Mouse (Mus musculus): ENCODE data around the gene Traf5. TPM values are rescaled to one million over a fixed set of nuclear protein-coding genes. Genes with fewer than 3 reads are reported as not detected.

The Traf5 gene
- polyA plus RNA-seq, 1 experiment from 2014 or later, result 4.4 TPM

- Histone ChIP-seq H3K4me2 (ENCODE audit: low read depth, low read length, severe bottlenecking) (no peak overlapping the region), H3K4me3 (ENCODE audit: low read depth, low read length) (no peak overlapping the region), H3K27me3 (ENCODE audit: control insufficient read depth, insufficient read depth, low read length) (no peaks in the 10 kb centered on the region), H3K9ac (ENCODE audit: low read length) (no peak overlapping the region), H3K36me3 (ENCODE audit: control insufficient read depth, insufficient read depth, low read length) (no peaks in the 10 kb centered on the region), H3K4me1 (replicated peaks; ENCODE audit: control insufficient read depth, insufficient read depth, low read length) (no peaks in the 10 kb centered on the region), H3K9me3 (ENCODE audit: control insufficient read depth, low read length) (no peaks in the 10 kb centered on the region), H3K27ac (ENCODE audit: low read depth, low read length) (no peak overlapping the region)
- WGBS, result 83% methylated on average over 8 of the region's 8 CpGs
- DNase-seq (ENCODE audit: low spot score), result peak; percentile 37
- no peak for ATAC-seq (replicated peaks; ENCODE audit: low FRiP score)
Observed at GRCm38 (mm10) chr1:191986674-191987480, 105.5 kb downstream of the Traf5 start.

- Histone ChIP-seq H3K27ac (ENCODE audit: low read depth, low read length) (no peak overlapping the region), H3K36me3 (ENCODE audit: control insufficient read depth, insufficient read depth, low read length) (no peaks in the 10 kb centered on the region), H3K9me3 (ENCODE audit: control insufficient read depth, low read length) (no peaks in the 10 kb centered on the region), H3K27me3 (ENCODE audit: control insufficient read depth, insufficient read depth, low read length) (no peaks in the 10 kb centered on the region), H3K9ac (ENCODE audit: low read length) (no peak overlapping the region), H3K4me2 (ENCODE audit: low read depth, low read length, severe bottlenecking) (no peak overlapping the region), H3K4me3 (ENCODE audit: low read depth, low read length) (no peak overlapping the region), H3K4me1 (replicated peaks; ENCODE audit: control insufficient read depth, insufficient read depth, low read length) (no peaks in the 10 kb centered on the region; the same call in 1 of the 2 replicates)
- 49% methylated on average over 6 of the region's 6 CpGs for WGBS
- DNase-seq (ENCODE audit: low spot score) (peak; percentile 56), ATAC-seq (replicated peaks; ENCODE audit: low FRiP score) (peak; percentile 55; the same call in 1 of the 2 replicates)
Observed at GRCm38 (mm10) chr1:191981426-191982102, 110.8 kb downstream of the Traf5 start.

GRCm38 (mm10) chr1:191977187-191977586, 115.2 kb downstream of the Traf5 start, which contains the start of gene Rd3:
TSS of gene Rd3 (plus strand) at chr1:191977370.
- peak; percentile 85 for ATAC-seq (replicated peaks; ENCODE audit: low FRiP score)

GRCm38 (mm10) chr1:191974509-191975405, 117.6 kb downstream of the Traf5 start:
- Histone ChIP-seq H3K4me1 (replicated peaks; ENCODE audit: control insufficient read depth, insufficient read depth, low read length) (no peaks in the 10 kb centered on the region; the same call in 1 of the 2 replicates), H3K36me3 (ENCODE audit: control insufficient read depth, insufficient read depth, low read length) (no peaks in the 10 kb centered on the region), H3K27ac (ENCODE audit: low read depth, low read length) (no peak overlapping the region), H3K9ac (ENCODE audit: low read length) (no peak overlapping the region), H3K27me3 (ENCODE audit: control insufficient read depth, insufficient read depth, low read length) (no peaks in the 10 kb centered on the region), H3K4me3 (ENCODE audit: low read depth, low read length) (no peak overlapping the region), H3K9me3 (ENCODE audit: control insufficient read depth, low read length) (no peaks in the 10 kb centered on the region), H3K4me2 (ENCODE audit: low read depth, low read length, severe bottlenecking) (no peak overlapping the region)
- WGBS, result 83% methylated on average over 13 of the region's 13 CpGs
- peak; percentile 37 for DNase-seq (ENCODE audit: low spot score)
- no peak for ATAC-seq (replicated peaks; ENCODE audit: low FRiP score)

More at GRCm38 (mm10) chr1:191977187-191977586, 115.2 kb downstream of the Traf5 start, which contains the start of gene Rd3:
- Histone ChIP-seq H3K36me3 (ENCODE audit: control insufficient read depth, insufficient read depth, low read length) (no peaks in the 10 kb centered on the region), H3K4me1 (replicated peaks; ENCODE audit: control insufficient read depth, insufficient read depth, low read length) (no peaks in the 10 kb centered on the region; the same call in 1 of the 2 replicates), H3K4me3 (ENCODE audit: low read depth, low read length) (no peak within 1 kb of the TSS), H3K4me2 (ENCODE audit: low read depth, low read length, severe bottlenecking) (no peak within 1 kb of the TSS), H3K9ac (ENCODE audit: low read length) (no peak within 1 kb of the TSS), H3K27me3 (ENCODE audit: control insufficient read depth, insufficient read depth, low read length) (no peaks in the 10 kb centered on the region), H3K9me3 (ENCODE audit: control insufficient read depth, low read length) (no peaks in the 10 kb centered on the region), H3K27ac (ENCODE audit: low read depth, low read length) (no peak within 1 kb of the TSS)
- peak; percentile 71 for DNase-seq (ENCODE audit: low spot score)
- 39% methylated on average over 5 of the region's 5 CpGs for WGBS

GRCm38 (mm10) chr1:191969939-191970338, 122.4 kb downstream of the Traf5 start:
- Histone ChIP-seq H3K4me3 (ENCODE audit: low read depth, low read length) (no peak overlapping the region), H3K4me1 (replicated peaks; ENCODE audit: control insufficient read depth, insufficient read depth, low read length) (no peaks in the 10 kb centered on the region), H3K27me3 (ENCODE audit: control insufficient read depth, insufficient read depth, low read length) (no peaks in the 10 kb centered on the region), H3K9me3 (ENCODE audit: control insufficient read depth, low read length) (no peaks in the 10 kb centered on the region), H3K4me2 (ENCODE audit: low read depth, low read length, severe bottlenecking) (no peak overlapping the region), H3K27ac (ENCODE audit: low read depth, low read length) (no peak overlapping the region), H3K36me3 (ENCODE audit: control insufficient read depth, insufficient read depth, low read length) (no peaks in the 10 kb centered on the region), H3K9ac (ENCODE audit: low read length) (no peak overlapping the region)
- no peak for ATAC-seq (replicated peaks; ENCODE audit: low FRiP score)
- DNase-seq (ENCODE audit: low spot score), result peak; percentile 26
- 64% methylated on average over 5 of the region's 5 CpGs for WGBS

- Histone ChIP-seq H3K27ac (ENCODE audit: low read depth, low read length) (no peak overlapping the region), H3K9me3 (ENCODE audit: control insufficient read depth, low read length) (no peaks in the 10 kb centered on the region), H3K9ac (ENCODE audit: low read length) (no peak overlapping the region), H3K4me3 (ENCODE audit: low read depth, low read length) (no peak overlapping the region), H3K4me1 (replicated peaks; ENCODE audit: control insufficient read depth, insufficient read depth, low read length) (no peaks in the 10 kb centered on the region), H3K36me3 (ENCODE audit: control insufficient read depth, insufficient read depth, low read length) (no peaks in the 10 kb centered on the region), H3K27me3 (ENCODE audit: control insufficient read depth, insufficient read depth, low read length) (no peaks in the 10 kb centered on the region), H3K4me2 (ENCODE audit: low read depth, low read length, severe bottlenecking) (no peak overlapping the region)
- DNase-seq (ENCODE audit: low spot score), result peak; percentile 87
- ATAC-seq (replicated peaks; ENCODE audit: low FRiP score), result 0 out of 2 replicates have a peak, but pooled peaks have one; percentile 46
- WGBS, result 19% methylated on average over 13 of the region's 13 CpGs
Observed at GRCm38 (mm10) chr1:191964773-191965481, 127.4 kb downstream of the Traf5 start.

- DNase-seq (ENCODE audit: low spot score), result peak; percentile 87
- peak; percentile 70 for ATAC-seq (replicated peaks; ENCODE audit: low FRiP score)
- H3K27me3 ChIP-seq (ENCODE audit: control insufficient read depth, insufficient read depth, low read length), result no peaks in the 10 kb centered on the region
- 26% methylated on average over 8 of the region's 8 CpGs for WGBS
- no peak overlapping the region for H3K9ac ChIP-seq (ENCODE audit: low read length)
- no peak overlapping the region for H3K4me3 ChIP-seq (ENCODE audit: low read depth, low read length)
- no peaks in the 10 kb centered on the region for H3K36me3 ChIP-seq (ENCODE audit: control insufficient read depth, insufficient read depth, low read length)
- H3K9me3 ChIP-seq (ENCODE audit: control insufficient read depth, low read length), result no peaks in the 10 kb centered on the region
- no peaks in the 10 kb centered on the region for H3K4me1 ChIP-seq (replicated peaks; ENCODE audit: control insufficient read depth, insufficient read depth, low read length)
- no peak overlapping the region for H3K4me2 ChIP-seq (ENCODE audit: low read depth, low read length, severe bottlenecking)
- no peak overlapping the region for H3K27ac ChIP-seq (ENCODE audit: low read depth, low read length)
Observed at GRCm38 (mm10) chr1:191963948-191964772, 128.2 kb downstream of the Traf5 start.

All from forebrain, embryonic 11.5 days (tissue).